Comparison of ENCODE assay signal across 16 mouse cellular contexts in genomic region chr14:66510750-66511149, GRCm38 (mm10).
DNase-seq lines count a peak whose midpoint lies in the region; ATAC-seq and TF ChIP-seq lines count a peak whose summit lies in the region.
"Had no signal": no experiment of that assay in that cellular context is flagged by ENCODE, and none has a peak within 500 bp of the region (broad histone marks: within the 10 kb centered on the region; RNA-seq: fewer than 3 reads in every experiment).

No protein-coding gene starts in this region.

- 0 out of 2 replicates have a peak, but pooled peaks cover 7% of the 10 kb centered on the region for H3K4me1 ChIP-seq in hindbrain, embryonic 13.5 days (replicated peaks)
- H3K4me1 ChIP-seq in hindbrain, embryonic 12.5 days = no peaks in the 10 kb centered on the region
- H3K4me1 ChIP-seq in midbrain, embryonic 16.5 days (ENCODE audit: control insufficient read depth, insufficient read depth, low read length) = peaks cover 3% of the 10 kb centered on the region; the same call in 1 of the 2 replicates
- H3K4me1 ChIP-seq: embryonic facial prominence, embryonic 12.5 days; liver, embryonic 12.5 days had no signal

- peak overlapping the region; percentile 41; the same call in 1 of the 2 replicates for H3K27ac ChIP-seq in hindbrain, embryonic 13.5 days
- H3K27ac ChIP-seq in hindbrain, embryonic 12.5 days = no peak overlapping the region
- peak overlapping the region; percentile 15; the same call in 1 of the 2 replicates for H3K27ac ChIP-seq in midbrain, embryonic 16.5 days (ENCODE audit: low read length)
- H3K27ac ChIP-seq: embryonic facial prominence, embryonic 12.5 days; liver, embryonic 12.5 days had no signal

- no peak for TF ChIP-seq CTCF in brain, embryonic 14.5 days (IDR thresholded peaks at IDR 0.05; ENCODE audit: borderline replicate concordance, extremely low read depth, insufficient read depth, insufficient read length)

- peak; percentile 24 to 35 for DNase-seq in cerebellum, postnatal 10 days
- DNase-seq in cerebellum, adult 8-10 months = no peak
- DNase-seq in brain, embryonic 14.5 days (ENCODE audit: low read depth) = peak; percentile 69
- no peak for DNase-seq in layer of hippocampus, postnatal 14 days (ENCODE audit: low spot score in 2 of 2)
- DNase-seq in left cerebral cortex, adult 9 months (ENCODE audit: low spot score in 2 of 2) = no peak
- DNase-seq: cerebellum, postnatal 36 days; heart, postnatal 14 days; kidney, postnatal 14 days; right cerebral cortex, postnatal 14 days had no signal

- no peak overlapping the region for H3K4me3 ChIP-seq in hindbrain, embryonic 13.5 days
- no peak overlapping the region for H3K4me3 ChIP-seq in hindbrain, embryonic 12.5 days
- no peak overlapping the region for H3K4me3 ChIP-seq in midbrain, embryonic 16.5 days (ENCODE audit: low read depth, low read length)
- H3K4me3 ChIP-seq: embryonic facial prominence, embryonic 12.5 days; liver, embryonic 12.5 days had no signal

- ATAC-seq in hindbrain, embryonic 13.5 days (ENCODE audit: low FRiP score) = no peak
- no peak for ATAC-seq in hindbrain, embryonic 12.5 days (ENCODE audit: low FRiP score)
- ATAC-seq in midbrain, embryonic 16.5 days = no peak
- ATAC-seq: activated CD4-positive, CD25-positive, alpha-beta regulatory T cell, adult 4 months; intestine, postnatal 0 days; liver, embryonic 12.5 days had no signal

- 63% methylated on average over 5 of the region's 5 CpGs for WGBS in hindbrain, embryonic 13.5 days
- 74% methylated on average over 5 of the region's 5 CpGs for WGBS in hindbrain, embryonic 12.5 days
- WGBS in midbrain, embryonic 16.5 days = 34% methylated on average over 5 of the region's 5 CpGs

- no peak overlapping the region for H3K9ac ChIP-seq in hindbrain, embryonic 13.5 days
- no peak overlapping the region for H3K9ac ChIP-seq in hindbrain, embryonic 12.5 days
- no peak overlapping the region for H3K9ac ChIP-seq in midbrain, embryonic 16.5 days (ENCODE audit: low read depth, low read length)
- H3K9ac ChIP-seq: embryonic facial prominence, embryonic 12.5 days; liver, embryonic 12.5 days had no signal

- no peaks in the 10 kb centered on the region for H3K27me3 ChIP-seq in hindbrain, embryonic 13.5 days
- no peaks in the 10 kb centered on the region for H3K27me3 ChIP-seq in hindbrain, embryonic 12.5 days
- H3K27me3 ChIP-seq in midbrain, embryonic 16.5 days (ENCODE audit: control insufficient read depth, insufficient read depth, low read depth, low read length) = no peaks in the 10 kb centered on the region
- H3K27me3 ChIP-seq: embryonic facial prominence, embryonic 12.5 days; liver, embryonic 12.5 days had no signal

- no peaks in the 10 kb centered on the region for H3K9me3 ChIP-seq in hindbrain, embryonic 13.5 days
- no peaks in the 10 kb centered on the region for H3K9me3 ChIP-seq in hindbrain, embryonic 12.5 days (replicated peaks)
- no peaks in the 10 kb centered on the region for H3K9me3 ChIP-seq in midbrain, embryonic 16.5 days (replicated peaks; ENCODE audit: control insufficient read depth, low read length, poor library complexity, severe bottlenecking)
- H3K9me3 ChIP-seq: embryonic facial prominence, embryonic 12.5 days; liver, embryonic 12.5 days had no signal

- no peak overlapping the region for H3K4me2 ChIP-seq in hindbrain, embryonic 13.5 days
- no peak overlapping the region for H3K4me2 ChIP-seq in hindbrain, embryonic 12.5 days (replicated peaks)
- no peak overlapping the region for H3K4me2 ChIP-seq in midbrain, embryonic 16.5 days (ENCODE audit: low read length)
- H3K4me2 ChIP-seq: embryonic facial prominence, embryonic 12.5 days; liver, embryonic 12.5 days had no signal

- TF ChIP-seq POLR2A in brain, embryonic 14.5 days (IDR thresholded peaks at IDR 0.05; ENCODE audit: borderline replicate concordance, extremely low read depth, insufficient read depth, insufficient read length, poor library complexity, severe bottlenecking) = no peak

- no peaks in the 10 kb centered on the region for H3K36me3 ChIP-seq in hindbrain, embryonic 13.5 days
- H3K36me3 ChIP-seq in hindbrain, embryonic 12.5 days = no peaks in the 10 kb centered on the region
- no peaks in the 10 kb centered on the region for H3K36me3 ChIP-seq in midbrain, embryonic 16.5 days (ENCODE audit: control insufficient read depth, insufficient read depth, low read length)
- H3K36me3 ChIP-seq: embryonic facial prominence, embryonic 12.5 days; liver, embryonic 12.5 days had no signal

Comparison
In these comparisons a context has a peak if more than half of its experiments do, and no peak if none do; other contexts are left out.
1. DNase-seq: peak in cerebellum, postnatal 10 days (2 of 2) and brain, embryonic 14.5 days (single experiment); none in cerebellum, adult 8-10 months (single experiment), layer of hippocampus, postnatal 14 days (0 of 2) and left cerebral cortex, adult 9 months (0 of 2).